14 mouse cellular contexts compared by ENCODE assay signal in genomic region chr5:9622264-9623094, GRCm38 (mm10).
DNase-seq lines count a peak whose midpoint lies in the region; ATAC-seq and TF ChIP-seq lines count a peak whose summit lies in the region.
"Had no signal": no experiment of that assay in that cellular context is flagged by ENCODE, and none has a peak within 500 bp of the region (broad histone marks: within the 10 kb centered on the region; RNA-seq: fewer than 3 reads in every experiment).

No protein-coding gene starts in this region.

- H3K4me3 ChIP-seq in forebrain, embryonic 15.5 days = no peak overlapping the region
- H3K4me3 ChIP-seq in hindbrain, postnatal 0 days (ENCODE audit: low read length) = no peak overlapping the region
- H3K4me3 ChIP-seq in neural tube, embryonic 15.5 days (replicated peaks) = no peak overlapping the region
- H3K4me3 ChIP-seq: erythroblast, embryonic 14.5 days; heart, embryonic 15.5 days; intestine, embryonic 15.5 days; limb, embryonic 12.5 days had no signal

- H3K9ac ChIP-seq in forebrain, embryonic 15.5 days (replicated peaks) = no peak overlapping the region
- H3K9ac ChIP-seq in hindbrain, postnatal 0 days (replicated peaks; ENCODE audit: low read length) = no peak overlapping the region
- no peak overlapping the region for H3K9ac ChIP-seq in neural tube, embryonic 15.5 days (replicated peaks)
- H3K9ac ChIP-seq: heart, embryonic 15.5 days; intestine, embryonic 15.5 days; limb, embryonic 12.5 days had no signal

- 49% methylated on average over 4 of the region's 4 CpGs for whole genome bisulfite sequencing in forebrain, embryonic 15.5 days
- WGBS in hindbrain, postnatal 0 days = 45% methylated on average over 4 of the region's 4 CpGs
- 41% methylated on average over 4 of the region's 4 CpGs for WGBS in neural tube, embryonic 15.5 days

- H3K36me3 ChIP-seq in forebrain, embryonic 15.5 days = no peaks in the 10 kb centered on the region
- no peaks in the 10 kb centered on the region for H3K36me3 ChIP-seq in hindbrain, postnatal 0 days (ENCODE audit: insufficient read depth, low read length)
- no peaks in the 10 kb centered on the region for H3K36me3 ChIP-seq in neural tube, embryonic 15.5 days
- H3K36me3 ChIP-seq: heart, embryonic 15.5 days; intestine, embryonic 15.5 days; limb, embryonic 12.5 days had no signal

- peak; percentile 19 for DNase-seq in left cerebral cortex, postnatal 4 days
- no peak for DNase-seq in left cerebral cortex, adult 11 months (ENCODE audit: low spot score)
- peak; percentile 53 for DNase-seq in hindbrain, postnatal 0 days (ENCODE audit: low spot score)
- DNase-seq in heart, adult 11 months = no peak
- DNase-seq: gastrocnemius, postnatal 10 days; layer of hippocampus, adult 9-11 months; lung, adult 18-20 months had no signal

- no peaks in the 10 kb centered on the region for H3K27me3 ChIP-seq in forebrain, embryonic 15.5 days
- H3K27me3 ChIP-seq in hindbrain, postnatal 0 days (ENCODE audit: insufficient read depth, low read length) = no peaks in the 10 kb centered on the region
- H3K27me3 ChIP-seq in neural tube, embryonic 15.5 days (replicated peaks) = no peaks in the 10 kb centered on the region
- H3K27me3 ChIP-seq: heart, embryonic 15.5 days; intestine, embryonic 15.5 days; limb, embryonic 12.5 days had no signal

- peaks cover 12% of the 10 kb centered on the region for H3K4me1 ChIP-seq in forebrain, embryonic 15.5 days
- H3K4me1 ChIP-seq in hindbrain, postnatal 0 days (ENCODE audit: insufficient read depth, low read length) = no peaks in the 10 kb centered on the region
- peaks cover 14% of the 10 kb centered on the region for H3K4me1 ChIP-seq in neural tube, embryonic 15.5 days
- H3K4me1 ChIP-seq: intestine, embryonic 15.5 days had no signal

- no peak for TF ChIP-seq CTCF in hindbrain, postnatal 0 days (IDR thresholded peaks at IDR 0.05; ENCODE audit: low read depth)

- no peak overlapping the region for H3K4me2 ChIP-seq in forebrain, embryonic 15.5 days (replicated peaks)
- peak overlapping the region; percentile 24; the same call in 1 of the 2 replicates for H3K4me2 ChIP-seq in hindbrain, postnatal 0 days (ENCODE audit: low read depth, low read length)
- peak overlapping the region; percentile 31 for H3K4me2 ChIP-seq in neural tube, embryonic 15.5 days
- H3K4me2 ChIP-seq: heart, embryonic 15.5 days; intestine, embryonic 15.5 days had no signal

- H3K9me3 ChIP-seq in forebrain, embryonic 15.5 days = no peaks in the 10 kb centered on the region
- H3K9me3 ChIP-seq in hindbrain, postnatal 0 days (ENCODE audit: low read length) = no peaks in the 10 kb centered on the region
- H3K9me3 ChIP-seq in neural tube, embryonic 15.5 days (replicated peaks) = no peaks in the 10 kb centered on the region
- H3K9me3 ChIP-seq: heart, embryonic 15.5 days; intestine, embryonic 15.5 days; limb, embryonic 12.5 days had no signal

- no peak overlapping the region for H3K27ac ChIP-seq in forebrain, embryonic 15.5 days (replicated peaks)
- peak overlapping the region; percentile 49 for H3K27ac ChIP-seq in hindbrain, postnatal 0 days
- peak overlapping the region; percentile 63 for H3K27ac ChIP-seq in neural tube, embryonic 15.5 days (replicated peaks)
- H3K27ac ChIP-seq: heart, embryonic 15.5 days; intestine, embryonic 15.5 days; limb, embryonic 12.5 days had no signal

- intact Hi-C loops in left cerebral cortex, postnatal 4 days (cut with DNase I) = no loop called here

- ATAC-seq in forebrain, embryonic 15.5 days (replicated peaks) = peak; percentile 65
- peak; percentile 85 for ATAC-seq in hindbrain, postnatal 0 days
- ATAC-seq in neural tube, embryonic 15.5 days (ENCODE audit: low FRiP score) = peak; percentile 51
- no peak for ATAC-seq in megakaryocyte progenitor cell, adult 5-6 weeks (replicated peaks; ENCODE audit: poor library complexity)
- ATAC-seq: intestine, embryonic 15.5 days had no signal

Comparison
In these comparisons a context has a peak if more than half of its experiments do, and no peak if none do; other contexts are left out.
1. DNase-seq: peak in left cerebral cortex, postnatal 4 days (single experiment) and hindbrain, postnatal 0 days (single experiment); none in left cerebral cortex, adult 11 months (single experiment) and heart, adult 11 months (single experiment).